Mouse (Mus musculus) limb, embryonic 12.5 days (tissue): Measurements from ENCODE around the gene Noto. TPM values are rescaled to one million over a fixed set of nuclear protein-coding genes. Genes with fewer than 3 reads are reported as not detected.

Experiments
- ATAC-seq: fragments of 200-750 bp; cut with Nextera tagmentation; 2 replicates; pipeline ENCODE4 v1.8.0; 2017; ENCODE audit warnings: low read depth, moderate TSS enrichment; ENCODE audit not compliant: insufficient number of reproducible peaks, insufficient read depth, low FRiP score, low TSS enrichment
- H3K27ac ChIP-seq: fragments of 300-500 bp; sonication (generic); 2 replicates; pipeline ENCODE4 v1.5.1; 2016; ENCODE audit warnings: mild to moderate bottlenecking, moderate library complexity
- H3K27me3 ChIP-seq: fragments of 300-500 bp; sonication (generic); 2 replicates; pipeline ENCODE4 v1.6.1; 2016; ENCODE audit warnings: mild to moderate bottlenecking, moderate library complexity
- H3K36me3 ChIP-seq: fragments of 300-500 bp; sonication (generic); 2 replicates; pipeline ENCODE4 v1.6.1; 2016; ENCODE audit warnings: mild to moderate bottlenecking, moderate library complexity
- H3K4me1 ChIP-seq: fragments of 300-500 bp; sonication (generic); replicated peaks from 2 replicates; pipeline ENCODE4 v1.6.1; 2016
- H3K4me2 ChIP-seq: fragments of 300-500 bp; sonication (generic); 2 replicates; pipeline ENCODE4 v1.6.1; 2016; ENCODE audit warnings: mild to moderate bottlenecking, moderate library complexity
- H3K4me3 ChIP-seq: fragments of 300-500 bp; sonication (generic); replicated peaks from 2 replicates; pipeline ENCODE4 v1.5.1; 2016; ENCODE audit warnings: mild to moderate bottlenecking
- H3K9ac ChIP-seq: fragments of 300-500 bp; sonication (generic); replicated peaks from 2 replicates; pipeline ENCODE4 v1.6.1; 2016; ENCODE audit warnings: mild to moderate bottlenecking, moderate library complexity
- H3K9me3 ChIP-seq: fragments of 300-500 bp; sonication (generic); 2 replicates; pipeline ENCODE4 v1.6.1; 2016; ENCODE audit warnings: mild to moderate bottlenecking, moderate library complexity
- WGBS: fragments of 180-500 bp; shearing (Covaris S2); methylation state at CpG from one replicate; pipeline ENCODE4 v1.1.7; 2016; 5-methylcytosine and 5-hydroxymethylcytosine counted together
- polyA plus RNA-seq: library from polyadenylated mRNA; unstranded; fragments of >200 nt; fragmentation: Nextera tagmentation; extraction: Ambion mirVana; gene quantifications from 2 replicates; pipeline ENCODE4 v1.2.1, GENCODE M21; 2016

The Noto gene
- polyA plus RNA-seq, 1 experiment from 2014 or later, result not detected

DNA sequence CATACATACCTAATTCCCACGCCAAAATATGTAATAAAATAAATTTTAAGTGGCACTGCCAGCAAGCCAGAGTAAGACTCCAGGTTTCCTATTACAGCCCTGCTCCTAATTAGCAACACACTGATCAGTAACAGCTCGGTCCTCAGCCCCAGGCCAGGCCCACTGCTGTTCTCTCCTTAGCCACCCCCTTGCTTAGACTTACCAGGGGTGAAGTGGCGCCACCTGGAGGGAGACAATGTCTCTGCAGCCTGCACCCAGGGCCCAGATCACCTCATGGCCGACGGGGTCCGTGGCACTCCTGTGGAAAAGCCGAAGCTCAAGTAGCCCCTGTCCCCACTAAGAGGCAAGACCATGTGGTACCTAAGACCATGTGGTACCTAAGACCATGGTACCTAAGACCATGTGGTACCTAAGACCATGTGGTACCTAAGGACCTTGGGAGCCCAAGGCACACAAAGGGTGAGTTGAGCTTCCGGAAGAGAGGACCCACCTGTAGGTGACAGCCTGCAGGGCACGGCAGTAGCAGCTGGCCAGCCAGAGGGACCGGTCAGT is 53.8 kb downstream of the Noto start:
- peak; percentile 73; the same call in 1 of the 2 replicates for ATAC-seq
- Histone ChIP-seq H3K27me3 (peaks cover 59% of the 10 kb centered on the region), H3K4me3 (no peak overlapping the region), H3K9me3 (no peaks in the 10 kb centered on the region), H3K4me2 (no peak overlapping the region), H3K4me1 (peaks cover 4% of the 10 kb centered on the region), H3K27ac (peak overlapping the region; percentile 23; the same call in 1 of the 2 replicates), H3K9ac (no peak overlapping the region), H3K36me3 (peaks cover 5% of the 10 kb centered on the region; the same call in 1 of the 2 replicates)
- 32% methylated on average over 10 of the region's 10 CpGs for WGBS

GRCm38 (mm10) chr6:85478416-85478815 is 54.7 kb downstream of the Noto start:
- no peak for ATAC-seq
- peaks cover 61% of the 10 kb centered on the region for H3K27me3 ChIP-seq
- H3K9me3 ChIP-seq, result no peaks in the 10 kb centered on the region
- H3K4me1 ChIP-seq, result peaks cover 4% of the 10 kb centered on the region
- WGBS, result 46% methylated on average over 14 of the region's 14 CpGs
- no peak overlapping the region for H3K4me2 ChIP-seq
- no peak overlapping the region for H3K9ac ChIP-seq
- 0 out of 2 replicates have a peak, but pooled peaks cover 5% of the 10 kb centered on the region for H3K36me3 ChIP-seq
- no peak overlapping the region for H3K27ac ChIP-seq
- H3K4me3 ChIP-seq, result no peak overlapping the region

Other genes with a start within 250 kb of the Noto start
- gene Emx1, start 236.4 kb upstream of the Noto start, polyA plus RNA-seq, result 1.5 TPM in 2 replicates
- gene Sfxn5, start 90.5 kb upstream of the Noto start, polyA plus RNA-seq, result 8.3 and 10.2 TPM in 2 replicates
- 9.8 and 11.4 TPM in 2 replicates for gene Rab11fip5, start 49.3 kb upstream of the Noto start, polyA plus RNA-seq
- 65.2 and 66.2 TPM in 2 replicates for gene Smyd5, start 8.1 kb downstream of the Noto start, polyA plus RNA-seq
- gene Cct7, start 27.6 kb downstream of the Noto start, polyA plus RNA-seq, result 557 and 572 TPM in 2 replicates
- gene Pradc1, start 28.1 kb downstream of the Noto start, polyA plus RNA-seq, result 25.7 and 31.4 TPM in 2 replicates
- gene Fbxo41, start 79.1 kb downstream of the Noto start, polyA plus RNA-seq, result 1.9 and 2.0 TPM in 2 replicates
- not detected in 2 replicates for gene Egr4, start 89.7 kb downstream of the Noto start, polyA plus RNA-seq
- 9.0 and 10.3 TPM in 2 replicates for gene Alms1, start 163.6 kb downstream of the Noto start, polyA plus RNA-seq